Mouse (Mus musculus): ENCODE data around the gene Krtap19-5. TPM values are rescaled to one million over a fixed set of nuclear protein-coding genes. Genes with fewer than 3 reads are reported as not detected.

Gene Krtap19-5
- not detected in 2 replicates for polyA plus RNA-seq (2012; rRNA removed; ENCODE audit: low replicate concordance)

DNA sequence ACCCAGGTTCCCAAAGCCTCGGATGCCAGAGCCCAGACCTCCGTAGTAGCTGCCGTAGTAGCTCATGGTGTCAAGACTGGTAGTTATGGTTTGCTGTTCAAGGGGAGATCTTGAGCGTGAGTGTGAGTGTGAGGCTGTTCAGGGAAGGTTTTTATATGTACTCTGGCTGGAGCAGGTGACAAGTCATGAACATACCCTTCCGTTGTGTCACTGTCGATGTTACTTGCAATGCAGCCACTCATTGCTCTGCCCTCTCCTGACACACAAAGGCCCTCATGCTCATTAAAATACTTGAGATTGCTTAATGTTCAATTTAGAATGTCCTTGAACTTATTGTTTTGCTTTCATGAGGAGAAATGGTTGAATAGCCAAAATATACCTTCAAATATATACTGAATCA lies at the start of gene Krtap19-5:
Gene Krtap19-5 (minus strand): TSS at position 101 of the 400 bp plus-strand sequence.

DNA sequence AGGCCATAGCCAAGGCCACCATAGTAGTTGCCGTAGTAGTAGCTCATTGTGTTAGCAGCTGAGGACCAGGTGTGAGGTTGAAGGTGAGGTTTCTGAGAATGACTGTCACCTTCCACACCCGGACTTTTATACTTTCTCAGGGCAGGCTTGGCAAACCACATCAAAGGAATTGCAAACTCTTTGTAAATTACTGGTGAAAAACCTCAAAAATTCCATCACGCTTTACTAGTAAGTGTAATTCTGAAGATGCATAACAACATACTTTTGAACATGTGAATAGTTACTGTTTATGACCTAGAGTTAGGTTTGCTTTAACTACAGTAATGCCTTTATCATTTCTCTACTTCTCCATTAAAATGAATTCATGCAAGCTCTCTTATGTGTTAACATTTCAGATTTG lies 35.9 kb upstream of the Krtap19-5 start, which contains the start of gene Krtap19-9b:
Gene Krtap19-9b (minus strand): TSS at position 101 of the 400 bp plus-strand sequence.

DNA sequence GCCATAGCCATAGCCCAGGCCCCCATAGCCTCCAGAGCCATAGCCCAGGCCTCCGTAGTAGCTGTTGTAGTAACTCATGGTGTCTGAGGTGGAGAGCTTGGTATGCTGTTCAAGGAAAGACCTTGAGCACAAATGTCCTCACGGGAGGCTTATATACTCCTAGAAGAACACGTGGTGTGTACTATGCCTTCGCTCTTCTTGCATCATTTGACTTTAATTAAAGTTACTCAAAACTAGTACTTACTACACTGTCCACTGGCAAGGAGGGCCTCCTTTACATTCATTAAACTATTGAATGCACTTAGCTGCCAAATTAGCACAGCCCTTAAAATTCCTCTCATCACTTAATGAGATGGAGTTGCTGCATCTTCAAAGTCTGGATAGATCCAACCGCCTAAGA lies 11.3 kb downstream of the Krtap19-5 start, which contains the start of gene Krtap19-4:
Gene Krtap19-4 (minus strand): TSS at position 101 of the 400 bp plus-strand sequence.

DNA sequence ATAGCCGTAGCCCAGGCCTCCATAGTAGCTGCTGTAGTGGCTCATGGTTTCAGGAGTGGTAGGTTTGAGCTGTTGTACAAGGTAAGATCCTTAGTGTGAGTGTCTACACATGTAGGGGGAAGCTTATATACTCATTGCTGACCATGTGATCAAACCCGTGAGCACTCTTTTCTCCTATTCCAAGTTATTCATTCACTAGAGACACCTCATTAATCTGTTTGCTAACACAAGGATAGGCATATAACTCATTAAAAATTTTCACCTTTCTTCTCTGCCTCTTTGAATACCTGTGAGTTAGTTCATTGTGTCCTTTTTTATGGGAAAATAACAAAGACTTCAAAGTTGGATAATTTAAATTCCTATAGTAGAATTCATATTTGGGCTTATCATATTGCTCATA lies 18.3 kb downstream of the Krtap19-5 start, which contains the start of gene Krtap19-3:
Gene Krtap19-3 (minus strand): TSS at position 101 of the 400 bp plus-strand sequence.

DNA sequence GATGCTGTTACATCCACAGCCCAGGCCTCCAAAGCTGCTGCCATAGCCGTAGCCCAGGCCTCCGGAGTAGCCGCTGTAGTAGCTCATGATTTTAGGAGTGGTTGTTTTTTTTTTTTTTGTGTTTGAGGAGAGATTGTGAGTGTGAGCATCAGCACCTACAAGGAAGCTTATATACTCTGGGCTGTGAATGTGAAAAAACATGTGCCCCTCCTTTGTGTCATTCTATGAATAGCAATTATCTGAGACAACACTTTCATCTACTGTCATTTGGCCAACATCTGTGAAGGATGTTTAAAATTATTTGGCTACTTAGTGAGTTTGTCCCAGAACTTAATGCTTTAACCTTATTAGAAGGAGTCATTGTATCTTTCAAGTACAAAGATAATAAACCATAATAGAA lies 22.1 kb downstream of the Krtap19-5 start, which contains the start of gene Krtap19-2:
Gene Krtap19-2 (minus strand): TSS at position 101 of the 400 bp plus-strand sequence.

DNA sequence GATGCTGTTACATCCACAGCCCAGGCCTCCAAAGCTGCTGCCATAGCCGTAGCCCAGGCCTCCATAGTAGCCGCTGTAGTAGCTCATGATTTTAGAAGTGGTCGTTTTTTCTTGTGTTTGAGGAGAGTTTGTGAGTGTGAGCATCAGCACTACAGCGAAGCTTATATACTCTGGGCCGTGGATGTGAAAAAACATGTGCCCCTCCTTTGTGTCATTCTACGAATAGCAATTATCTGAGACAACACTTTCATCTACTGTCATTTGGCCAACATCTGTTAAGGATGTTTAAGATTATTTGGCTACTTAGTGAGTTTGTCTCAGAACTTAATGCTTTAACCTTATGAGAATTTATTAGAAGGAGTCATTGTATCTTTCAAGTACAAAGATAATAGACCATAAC lies 26.9 kb downstream of the Krtap19-5 start, which contains the start of gene Krtap19-1:
Gene Krtap19-1 (minus strand): TSS at position 101 of the 400 bp plus-strand sequence.

Other genes starting within 250 kb of the Krtap19-5 start
- not detected in 2 replicates for gene Krtap26-1, start 248.7 kb downstream of the Krtap19-5 start, polyA plus RNA-seq (2012; rRNA removed; ENCODE audit: low replicate concordance)
- gene Krtap27-1, start 224.8 kb downstream of the Krtap19-5 start, polyA plus RNA-seq (2012; rRNA removed; ENCODE audit: low replicate concordance), result not detected in 2 replicates
- not detected in 2 replicates for gene 2310061N02Rik, start 188.5 kb downstream of the Krtap19-5 start, polyA plus RNA-seq (2012; rRNA removed; ENCODE audit: low replicate concordance)
- not detected in 2 replicates for gene Krtap13-1, start 167.6 kb downstream of the Krtap19-5 start, polyA plus RNA-seq (2012; rRNA removed; ENCODE audit: low replicate concordance)
- not detected in 2 replicates for gene Krtap13, start 144.8 kb downstream of the Krtap19-5 start, polyA plus RNA-seq (2012; rRNA removed; ENCODE audit: low replicate concordance)
- not detected in 2 replicates for gene 2310034C09Rik, start 137.6 kb downstream of the Krtap19-5 start, polyA plus RNA-seq (2012; rRNA removed; ENCODE audit: low replicate concordance)
- gene 2310057N15Rik, start 122.3 kb downstream of the Krtap19-5 start, polyA plus RNA-seq (2012; rRNA removed; ENCODE audit: low replicate concordance), result not detected in 2 replicates
- gene Gm5965, start 118.6 kb downstream of the Krtap19-5 start, polyA plus RNA-seq (2012; rRNA removed; ENCODE audit: low replicate concordance), result not detected in 2 replicates
- not detected in 2 replicates for gene Gm20741, start 84.2 kb downstream of the Krtap19-5 start, polyA plus RNA-seq (2012; rRNA removed; ENCODE audit: low replicate concordance)
- not detected in 2 replicates for gene Krtap15, start 76.2 kb downstream of the Krtap19-5 start, polyA plus RNA-seq (2012; rRNA removed; ENCODE audit: low replicate concordance)
- not detected in 2 replicates for gene Krtap14, start 70.3 kb downstream of the Krtap19-5 start, polyA plus RNA-seq (2012; rRNA removed; ENCODE audit: low replicate concordance)
- not detected in 2 replicates for gene Krtap19-1, start 27.0 kb downstream of the Krtap19-5 start, polyA plus RNA-seq (2012; rRNA removed; ENCODE audit: low replicate concordance)
- not detected in 2 replicates for gene Krtap19-2, start 22.2 kb downstream of the Krtap19-5 start, polyA plus RNA-seq (2012; rRNA removed; ENCODE audit: low replicate concordance)
- gene Krtap19-3, start 18.4 kb downstream of the Krtap19-5 start, polyA plus RNA-seq (2012; rRNA removed; ENCODE audit: low replicate concordance), result not detected in 2 replicates
- not detected in 2 replicates for gene Krtap19-4, start 11.4 kb downstream of the Krtap19-5 start, polyA plus RNA-seq (2012; rRNA removed; ENCODE audit: low replicate concordance)
- not detected in 2 replicates for gene Krtap19-9b, start 35.8 kb upstream of the Krtap19-5 start, polyA plus RNA-seq (2012; rRNA removed; ENCODE audit: low replicate concordance)
- not detected in 2 replicates for gene Krtap16-3, start 66.4 kb upstream of the Krtap19-5 start, polyA plus RNA-seq (2012; rRNA removed; ENCODE audit: low replicate concordance)
- not detected in 2 replicates for gene Krtap22-2, start 114.3 kb upstream of the Krtap19-5 start, polyA plus RNA-seq (2012; rRNA removed; ENCODE audit: low replicate concordance)
- gene Gm10229, start 118.8 kb upstream of the Krtap19-5 start, polyA plus RNA-seq (2012; rRNA removed; ENCODE audit: low replicate concordance), result not detected in 2 replicates
- gene Krtap6-1, start 135.2 kb upstream of the Krtap19-5 start, polyA plus RNA-seq (2012; rRNA removed; ENCODE audit: low replicate concordance), result not detected in 2 replicates
- gene Gm10228, start 145.0 kb upstream of the Krtap19-5 start, polyA plus RNA-seq (2012; rRNA removed; ENCODE audit: low replicate concordance), result not detected in 2 replicates
- gene Krtap6-5, start 151.4 kb upstream of the Krtap19-5 start, polyA plus RNA-seq (2012; rRNA removed; ENCODE audit: low replicate concordance), result not detected in 2 replicates
- gene 1110025L11Rik, start 167.5 kb upstream of the Krtap19-5 start, polyA plus RNA-seq (2012; rRNA removed; ENCODE audit: low replicate concordance), result not detected in 2 replicates
- gene Krtap6-3, start 187.6 kb upstream of the Krtap19-5 start, polyA plus RNA-seq (2012; rRNA removed; ENCODE audit: low replicate concordance), result not detected in 2 replicates
- not detected in 2 replicates for gene Gm6358, start 244.4 kb upstream of the Krtap19-5 start, polyA plus RNA-seq (2012; rRNA removed; ENCODE audit: low replicate concordance)